Mouse (Mus musculus) cerebral cortex, adult 2 months (tissue): Measurements from ENCODE around the gene Wdfy2.

Source experiments
- WGBS: fragments of 180-500 bp; shearing (Covaris S2); methylation state at CpG from one replicate; pipeline ENCODE4 v1.1.7; 2018; 5-methylcytosine and 5-hydroxymethylcytosine counted together

The Wdfy2 gene

DNA sequence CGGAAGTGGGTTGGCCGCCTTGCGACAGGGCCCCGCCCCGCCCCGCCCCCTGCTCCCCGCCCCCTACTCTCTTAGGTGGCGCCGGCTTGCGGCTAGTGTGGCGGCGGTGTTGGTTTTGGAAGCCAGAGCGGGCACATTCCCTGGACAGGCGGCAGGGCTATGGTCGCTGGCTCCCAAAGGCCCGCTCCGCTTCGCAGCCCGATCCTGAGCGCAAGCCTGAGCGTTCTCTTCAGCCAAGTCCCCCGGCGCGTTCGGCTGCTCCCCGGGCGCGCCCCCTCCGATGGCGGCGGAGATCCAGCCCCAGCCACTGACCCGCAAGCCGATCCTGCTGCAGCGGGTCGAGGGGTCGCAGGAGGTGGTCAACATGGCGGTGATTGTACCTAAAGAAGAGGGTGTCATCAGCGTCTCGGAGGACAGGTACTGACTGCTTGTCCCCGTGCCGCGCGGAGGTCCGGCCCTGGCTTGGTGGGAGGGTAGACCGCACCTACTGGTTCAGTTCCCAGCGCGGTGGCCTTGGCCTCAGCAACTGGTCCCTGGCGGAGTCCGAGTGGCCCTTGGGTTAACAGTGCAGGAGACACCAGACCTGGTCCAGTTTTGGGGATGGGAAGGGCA is at the start of gene Wdfy2:
Gene Wdfy2, plus strand, starts transcription at position 38 of the 612 bp plus-strand sequence.
- under 1% methylated on average over 49 of the region's 49 CpGs for WGBS

GRCm38 (mm10) chr14:62789282-62789681 is 48.2 kb upstream of the Wdfy2 start:
- 85% methylated on average over 4 of the region's 4 CpGs for WGBS

- WGBS = 87% methylated on average over 7 of the region's 7 CpGs
Measured at GRCm38 (mm10) chr14:62795719-62796118, 41.8 kb upstream of the Wdfy2 start.

- 41% methylated on average over 4 of the region's 4 CpGs for WGBS
Measured at GRCm38 (mm10) chr14:62798608-62799101, 38.8 kb upstream of the Wdfy2 start.

DNA sequence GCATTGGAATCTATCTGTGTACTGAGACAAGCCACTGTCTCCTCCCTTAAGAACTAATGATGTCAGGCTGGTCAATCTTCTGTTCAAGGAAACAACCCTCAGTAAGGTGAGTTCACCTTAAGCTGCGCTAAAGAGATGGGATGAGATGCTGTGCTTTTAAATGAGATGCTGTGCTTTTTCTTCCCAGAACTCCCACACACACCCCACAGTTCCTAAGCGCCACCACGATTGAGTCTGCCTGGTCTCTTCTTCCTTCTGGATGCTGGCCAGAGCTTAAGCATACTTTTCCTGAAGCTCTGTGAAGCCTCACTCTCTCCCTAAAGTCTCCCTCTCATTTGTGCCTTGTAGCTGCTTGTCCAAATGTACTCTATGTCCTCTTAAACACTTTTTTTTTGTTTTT is 36.7 kb upstream of the Wdfy2 start:
- 45% methylated on average over 3 of the region's 3 CpGs for WGBS

GRCm38 (mm10) chr14:62803204-62803603 is 34.3 kb upstream of the Wdfy2 start:
- 91% methylated on average over 5 of the region's 5 CpGs for WGBS

DNA sequence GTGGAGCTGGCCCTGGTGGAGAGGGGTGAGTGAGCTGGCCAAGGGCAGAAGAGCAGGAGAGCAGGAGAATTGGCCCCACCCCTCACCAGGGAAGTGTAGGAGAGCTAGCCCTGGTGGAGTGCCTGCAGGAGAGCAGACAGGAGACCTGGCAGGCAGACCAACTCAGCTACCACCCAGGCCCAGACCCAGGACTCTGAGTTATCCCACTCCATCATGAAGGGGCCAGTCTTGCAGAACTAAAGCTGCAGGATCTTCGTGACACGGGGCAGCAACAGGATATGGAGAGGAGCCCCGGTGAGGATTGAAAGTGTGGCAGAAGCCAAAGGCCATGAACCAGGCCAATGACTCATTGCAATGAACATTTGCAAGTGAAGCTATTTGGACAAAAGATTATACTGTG is 30.6 kb upstream of the Wdfy2 start:
- WGBS = 76% methylated on average over 3 of the region's 3 CpGs

DNA sequence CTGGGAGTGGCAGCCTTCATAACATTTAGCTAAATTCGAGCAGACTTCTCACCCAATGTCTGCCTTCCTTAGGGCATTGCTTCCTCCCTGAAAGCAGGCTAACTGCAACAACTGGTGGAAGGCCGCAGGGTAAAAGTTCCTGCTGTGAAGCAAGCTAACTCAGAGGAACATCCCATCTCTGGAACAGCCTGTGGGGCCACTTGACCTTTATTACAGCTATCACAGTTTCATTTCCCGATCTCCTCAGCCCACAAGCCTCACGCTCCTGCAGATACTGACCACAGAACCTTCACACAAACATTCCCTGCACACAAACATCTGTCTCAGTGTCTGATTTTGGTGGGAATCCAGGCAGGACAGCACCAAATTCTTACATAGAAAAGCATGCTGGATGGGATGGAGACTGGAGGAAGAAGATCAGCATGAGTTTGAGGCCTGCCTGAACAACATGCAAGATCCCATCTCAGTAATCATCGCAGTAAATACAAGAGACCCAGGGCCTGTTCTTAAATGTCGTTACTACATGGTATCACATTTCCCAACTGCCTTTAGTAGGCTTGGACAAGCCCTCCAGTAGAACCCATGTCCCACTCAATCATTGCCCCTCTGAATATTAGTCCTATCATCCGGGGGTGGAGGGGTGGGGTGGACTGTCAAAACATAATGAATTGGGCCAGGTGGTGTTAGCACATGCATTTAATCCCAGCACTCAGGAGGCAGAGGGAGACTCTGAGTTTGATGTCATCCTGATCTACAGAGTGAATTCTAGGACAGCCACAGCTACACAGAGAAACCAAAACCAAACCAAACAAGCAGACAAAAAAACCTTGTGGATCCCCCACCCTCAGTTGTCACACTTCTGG is 28.6 kb upstream of the Wdfy2 start:
- WGBS = 80% methylated on average over 7 of the region's 7 CpGs

GRCm38 (mm10) chr14:62812765-62813164 is 24.7 kb upstream of the Wdfy2 start:
- WGBS = 45% methylated on average over 5 of the region's 5 CpGs

DNA sequence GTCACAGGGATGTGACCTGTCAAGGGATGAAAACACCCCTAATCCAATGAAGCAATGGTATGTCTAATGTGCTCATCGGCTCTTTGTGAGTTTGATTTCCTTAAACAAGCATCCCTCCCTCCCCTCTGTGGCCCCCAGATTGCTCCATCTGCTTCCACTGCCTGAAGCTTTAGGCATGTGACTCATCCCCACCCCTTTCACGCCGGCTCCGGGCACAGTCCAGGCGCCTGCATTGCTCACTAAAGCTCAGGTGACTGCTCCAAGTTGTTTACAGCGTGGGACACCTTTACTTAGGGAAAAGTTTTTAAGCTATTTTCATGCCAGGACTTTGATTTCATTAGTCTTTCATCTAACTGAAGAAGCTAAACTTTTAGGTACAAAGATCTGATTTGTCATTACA is 22.9 kb upstream of the Wdfy2 start:
- WGBS = 76% methylated on average over 6 of the region's 6 CpGs

DNA sequence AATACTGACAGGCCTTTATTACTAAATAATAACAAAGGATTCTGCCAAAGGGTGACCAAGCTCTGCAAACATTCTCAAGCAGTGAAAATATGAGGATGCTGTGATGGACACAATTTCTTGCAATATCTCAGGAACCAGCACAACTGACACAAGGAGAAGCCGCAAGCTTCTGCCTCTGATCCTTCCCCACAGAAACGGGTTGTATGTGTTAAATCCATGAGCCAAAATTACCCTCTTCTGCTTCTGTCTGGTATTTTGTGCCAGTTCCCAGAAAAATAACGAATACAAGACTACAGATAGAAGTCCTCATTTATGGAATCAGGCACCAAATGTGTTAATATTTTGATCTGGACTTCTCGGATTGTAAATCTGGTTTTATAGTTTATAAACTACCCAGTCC is 20.7 kb upstream of the Wdfy2 start:
- WGBS = 46% methylated on average over 4 of the region's 4 CpGs

DNA sequence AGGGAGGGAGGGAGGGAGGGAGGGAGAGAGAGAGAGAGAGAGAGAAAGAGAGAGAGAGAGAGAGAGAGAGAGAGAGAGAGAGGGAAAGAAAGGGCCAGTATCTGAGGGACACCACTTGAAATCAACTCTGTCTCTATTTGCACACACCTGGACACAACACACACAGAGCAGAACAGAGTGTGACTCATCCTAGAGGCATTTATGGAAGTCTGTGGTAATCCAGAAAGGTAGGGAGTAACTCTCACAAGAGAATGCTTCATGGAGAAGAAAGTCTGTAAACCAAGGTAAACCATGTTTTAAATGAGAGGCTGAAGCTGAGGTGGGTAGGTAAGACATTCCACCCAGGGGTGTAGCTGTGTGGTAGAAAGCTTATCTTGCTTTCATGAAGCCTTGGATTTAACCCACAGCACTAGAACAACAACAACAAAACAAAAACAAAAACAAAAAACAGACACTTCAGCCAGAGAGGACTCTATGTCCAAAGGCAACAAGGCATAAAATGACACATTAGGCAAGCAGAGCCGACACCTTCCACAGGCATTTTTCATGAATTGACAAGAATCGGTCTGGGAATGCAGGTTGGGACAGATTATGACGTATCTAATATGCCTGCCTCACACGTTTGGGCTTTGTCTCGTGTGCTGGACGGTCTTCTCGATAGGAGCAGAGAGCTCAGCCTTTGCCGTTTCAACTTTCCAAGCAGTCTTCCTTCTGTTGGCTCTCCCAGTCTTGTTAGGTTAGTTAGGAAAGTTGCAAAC is 11.7 kb upstream of the Wdfy2 start:
- WGBS = 94% methylated on average over 8 of the region's 8 CpGs

DNA sequence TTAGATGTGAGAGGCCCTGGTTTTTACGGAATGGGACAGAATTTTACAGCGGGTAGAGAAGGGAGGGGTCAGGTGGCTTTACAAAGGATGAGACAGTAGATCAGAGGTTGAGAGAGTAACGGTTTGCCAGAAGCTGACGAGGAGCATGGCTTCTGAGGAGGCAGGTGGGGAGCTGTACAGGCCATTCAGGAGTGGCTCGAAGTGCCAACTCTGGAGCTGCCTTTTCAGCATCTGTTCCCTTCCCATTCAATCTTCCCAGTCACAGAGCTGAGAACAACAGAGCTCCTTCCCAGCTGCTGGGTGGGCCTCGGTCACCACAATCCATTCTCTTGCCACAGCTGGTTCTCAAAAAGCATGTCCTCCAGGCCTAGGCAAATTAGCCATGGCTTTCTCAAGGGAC is 8.2 kb upstream of the Wdfy2 start:
- 77% methylated on average over 6 of the region's 6 CpGs for WGBS

GRCm38 (mm10) chr14:62831691-62832275 is 5.7 kb upstream of the Wdfy2 start:
- 92% methylated on average over 3 of the region's 3 CpGs for WGBS

DNA sequence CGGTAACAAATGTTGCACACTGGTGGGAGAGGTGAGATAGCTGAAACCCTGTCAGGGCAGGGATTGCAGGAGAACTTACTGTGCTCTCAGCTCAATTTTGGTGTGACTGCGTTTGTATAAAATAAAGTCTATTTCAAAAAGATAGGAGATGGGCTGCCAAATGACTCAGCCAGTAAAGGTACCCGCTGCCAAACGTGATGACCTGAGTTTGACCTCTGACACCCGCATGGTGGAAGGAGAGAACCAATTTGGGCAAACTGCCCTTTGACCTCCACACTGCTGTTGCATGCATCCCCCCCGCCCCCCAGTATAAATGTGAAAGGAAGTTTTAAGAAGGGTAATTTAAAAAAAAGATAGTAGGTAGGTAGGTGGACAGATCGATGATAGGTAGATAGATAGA is 4.4 kb upstream of the Wdfy2 start:
- WGBS = 75% methylated on average over 7 of the region's 7 CpGs

DNA sequence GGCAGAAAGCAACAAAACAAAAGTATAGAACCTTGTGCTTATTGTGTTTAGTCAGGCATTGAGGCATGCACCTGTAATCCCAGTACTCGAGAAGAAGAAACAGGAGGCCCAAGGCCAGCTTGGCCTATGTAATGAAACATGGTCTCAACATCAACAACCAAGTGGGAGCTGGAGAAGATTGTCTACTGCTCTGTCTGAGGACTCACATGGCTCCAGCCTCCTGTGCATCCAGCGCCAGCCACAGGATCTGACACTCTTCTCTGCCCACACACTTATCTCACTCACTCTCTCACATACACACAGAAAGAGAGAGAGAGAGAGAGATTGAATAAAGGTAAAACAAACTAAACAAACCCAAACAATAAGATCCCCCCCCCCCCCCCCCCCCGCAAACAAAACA is 3.9 kb upstream of the Wdfy2 start:
- WGBS = 56% methylated on average over 3 of the region's 3 CpGs

- WGBS = 75% methylated on average over 3 of the region's 3 CpGs
Measured at GRCm38 (mm10) chr14:62835737-62836136, 1.7 kb upstream of the Wdfy2 start.

- 2% methylated on average over 37 of the region's 37 CpGs for WGBS
Measured at GRCm38 (mm10) chr14:62836926-62837640, 395 bp upstream of the Wdfy2 start.

GRCm38 (mm10) chr14:62838336-62838735 is 858 bp downstream of the Wdfy2 start:
- WGBS = 2% methylated on average over 9 of the region's 9 CpGs

DNA sequence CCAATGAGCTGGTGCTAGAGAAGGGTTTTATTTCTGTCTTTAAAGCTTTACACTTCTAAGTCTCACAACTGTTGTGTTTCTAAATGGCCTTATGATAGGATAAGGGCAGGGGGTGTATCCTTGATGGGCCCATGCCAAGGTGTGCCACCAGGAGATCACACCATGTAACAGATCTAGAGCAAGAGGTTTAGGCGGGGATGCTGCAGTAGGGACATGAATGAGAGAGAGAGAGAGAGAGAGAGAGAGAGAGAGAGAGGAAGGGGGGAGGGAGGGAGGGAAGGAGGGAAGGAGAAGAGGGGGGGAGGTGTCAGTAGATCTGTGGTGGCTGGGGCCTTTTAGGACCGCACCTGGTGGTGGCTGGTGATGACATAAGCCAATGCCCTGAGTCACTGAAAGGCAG is 5.5 kb downstream of the Wdfy2 start:
- 83% methylated on average over 2 of the region's 2 CpGs for WGBS

- 76% methylated on average over 8 of the region's 8 CpGs for WGBS
Measured at GRCm38 (mm10) chr14:62844226-62844625, 6.7 kb downstream of the Wdfy2 start.
